26 mouse cellular contexts compared by ENCODE assay signal in the genomic region with DNA sequence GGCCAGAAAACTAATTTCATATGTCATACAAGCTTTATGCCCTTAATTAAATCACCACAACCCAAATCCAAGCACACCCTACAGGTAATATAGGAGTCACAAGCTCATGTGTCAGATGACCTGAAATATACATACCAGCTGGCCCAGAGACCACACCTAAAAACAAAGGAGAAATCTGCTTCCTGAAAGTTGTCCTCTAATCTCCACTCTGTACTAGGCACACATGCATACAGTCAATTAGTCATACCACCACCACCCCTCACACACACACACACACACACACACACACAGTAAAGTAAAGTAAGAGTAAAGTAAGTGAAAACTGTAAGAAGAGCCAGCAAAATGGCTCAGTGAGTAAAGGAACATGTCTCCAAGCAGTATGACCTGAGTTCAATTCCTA.
"Had no signal": no experiment of that assay in that cellular context is flagged by ENCODE, and none has a peak within 500 bp of the region (broad histone marks: within the 10 kb centered on the region; RNA-seq: fewer than 3 reads in every experiment).

No protein-coding gene starts in this region.

- ATAC-seq: hindbrain, embryonic 16.5 days; inflammation-experienced regulatory T-cells, adult 6 months had no signal

- DNase-seq: gastrocnemius, adult 2 months; gastrocnemius, postnatal 10 days; gastrocnemius, postnatal 25 days; heart, adult 18-20 months; heart, postnatal 10 days; heart, postnatal 4 days; kidney, adult 11 months; kidney, adult 2 months; kidney, adult 9 months; kidney, postnatal 14 days; kidney, postnatal 36 days; liver; liver, embryonic 13.5 days had no signal

- H3K36me3 ChIP-seq: hindbrain, embryonic 12.5 days; kidney, embryonic 15.5 days; liver, embryonic 13.5 days had no signal

- H3K27ac ChIP-seq: gastrocnemius, adult 2 months; heart, embryonic 10.5 days; hindbrain, embryonic 10.5 days; hindbrain, embryonic 12.5 days; hindbrain, embryonic 14.5 days; kidney, embryonic 15.5 days; kidney, postnatal 0 days; left cerebral cortex, adult 2 months; limb, embryonic 10.5 days; limb, embryonic 12.5 days; liver, embryonic 13.5 days had no signal

- H3K4me3 ChIP-seq: gastrocnemius, adult 2 months; heart, embryonic 10.5 days; heart, embryonic 12.5 days; hindbrain, embryonic 10.5 days; hindbrain, embryonic 12.5 days; kidney, embryonic 15.5 days; left cerebral cortex, adult 2 months; limb, embryonic 10.5 days; limb, embryonic 12.5 days; liver, embryonic 13.5 days had no signal

- H3K4me1 ChIP-seq: hindbrain, embryonic 12.5 days; kidney, embryonic 15.5 days had no signal

- H3K9me3 ChIP-seq: heart, embryonic 10.5 days; heart, embryonic 12.5 days; hindbrain, embryonic 10.5 days; hindbrain, embryonic 12.5 days; kidney, embryonic 15.5 days; limb, embryonic 10.5 days; limb, embryonic 12.5 days; liver, embryonic 13.5 days had no signal

- H3K4me2 ChIP-seq: heart, embryonic 12.5 days; hindbrain, embryonic 12.5 days; hindbrain, embryonic 14.5 days; kidney, embryonic 15.5 days; limb, embryonic 12.5 days; liver, embryonic 11.5 days; liver, embryonic 13.5 days had no signal

- H3K27me3 ChIP-seq: heart, embryonic 12.5 days; hindbrain, embryonic 12.5 days; kidney, embryonic 15.5 days; limb, embryonic 12.5 days; liver, embryonic 13.5 days had no signal

- H3K9ac ChIP-seq: heart, embryonic 12.5 days; hindbrain, embryonic 12.5 days; hindbrain, embryonic 14.5 days; kidney, embryonic 15.5 days; limb, embryonic 12.5 days; liver, embryonic 13.5 days had no signal
